Mouse (Mus musculus): ENCODE measurements around the gene Ldlrad3. TPM values are rescaled to one million over a fixed set of nuclear protein-coding genes. Genes with fewer than 3 reads are reported as not detected.

Gene Ldlrad3
- total RNA-seq, 2 experiments from 2014 or later: 1.7 to 1.9 TPM

GRCm38 (mm10) chr2:102021371-102022084 is 164.7 kb downstream of the Ldlrad3 start:
- no peak for ATAC-seq (replicated peaks; ENCODE audit: low FRiP score, low TSS enrichment, poor library complexity, severe bottlenecking)

- ATAC-seq (replicated peaks; ENCODE audit: low FRiP score, low TSS enrichment, poor library complexity, severe bottlenecking): no peak
Measured at GRCm38 (mm10) chr2:102020546-102020945, 165.6 kb downstream of the Ldlrad3 start.

GRCm38 (mm10) chr2:102014538-102015113 is 171.6 kb downstream of the Ldlrad3 start:
- ATAC-seq (replicated peaks; ENCODE audit: low FRiP score, low TSS enrichment, poor library complexity, severe bottlenecking): no peak

GRCm38 (mm10) chr2:102011311-102011975 is 174.7 kb downstream of the Ldlrad3 start:
- ATAC-seq (replicated peaks; ENCODE audit: low FRiP score, low TSS enrichment, poor library complexity, severe bottlenecking): no peak

- ATAC-seq (replicated peaks; ENCODE audit: low FRiP score, low TSS enrichment, poor library complexity, severe bottlenecking): no peak
Measured at GRCm38 (mm10) chr2:102009766-102010265, 176.4 kb downstream of the Ldlrad3 start.

- ATAC-seq (replicated peaks; ENCODE audit: low FRiP score, low TSS enrichment, poor library complexity, severe bottlenecking): no peak
Measured at GRCm38 (mm10) chr2:102006143-102006542, 180.0 kb downstream of the Ldlrad3 start.

- no peak for ATAC-seq (replicated peaks; ENCODE audit: low FRiP score, low TSS enrichment, poor library complexity, severe bottlenecking)
Measured at GRCm38 (mm10) chr2:102005377-102006007, 180.7 kb downstream of the Ldlrad3 start.

- ATAC-seq (replicated peaks; ENCODE audit: low FRiP score, low TSS enrichment, poor library complexity, severe bottlenecking): no peak
Measured at GRCm38 (mm10) chr2:102003776-102004264, 182.4 kb downstream of the Ldlrad3 start.

GRCm38 (mm10) chr2:102002974-102003775 is 183.0 kb downstream of the Ldlrad3 start:
- ATAC-seq (replicated peaks; ENCODE audit: low FRiP score, low TSS enrichment, poor library complexity, severe bottlenecking): no peak

GRCm38 (mm10) chr2:102002408-102002973 is 183.7 kb downstream of the Ldlrad3 start:
- ATAC-seq (replicated peaks; ENCODE audit: low FRiP score, low TSS enrichment, poor library complexity, severe bottlenecking): no peak

GRCm38 (mm10) chr2:102001661-102002060 is 184.5 kb downstream of the Ldlrad3 start:
- no peak for ATAC-seq (replicated peaks; ENCODE audit: low FRiP score, low TSS enrichment, poor library complexity, severe bottlenecking)

- ATAC-seq (replicated peaks; ENCODE audit: low FRiP score, low TSS enrichment, poor library complexity, severe bottlenecking): no peak
Measured at GRCm38 (mm10) chr2:101998911-101999572, 187.1 kb downstream of the Ldlrad3 start.

GRCm38 (mm10) chr2:101997013-101997412 is 189.2 kb downstream of the Ldlrad3 start:
- no peak for ATAC-seq (replicated peaks; ENCODE audit: low FRiP score, low TSS enrichment, poor library complexity, severe bottlenecking)

- no peak for ATAC-seq (replicated peaks; ENCODE audit: low FRiP score, low TSS enrichment, poor library complexity, severe bottlenecking)
Measured at GRCm38 (mm10) chr2:101992574-101993310, 193.4 kb downstream of the Ldlrad3 start.

GRCm38 (mm10) chr2:101991726-101992125 is 194.5 kb downstream of the Ldlrad3 start:
- no peak for ATAC-seq (replicated peaks; ENCODE audit: low FRiP score, low TSS enrichment, poor library complexity, severe bottlenecking)

- no peak for ATAC-seq (replicated peaks; ENCODE audit: low FRiP score, low TSS enrichment, poor library complexity, severe bottlenecking)
Measured at GRCm38 (mm10) chr2:101986344-101987087, 199.7 kb downstream of the Ldlrad3 start.

Measured in megakaryocyte-erythroid progenitor cell, adult 5-6 weeks (primary cell).